Mouse (Mus musculus) urinary bladder, postnatal 10 days (tissue): ENCODE measurements around the gene Olfr934.

Experiments used
- DNase-seq: peaks from one replicate; pipeline ENCODE4 v3.0.0; 2022; ENCODE audit warnings: low spot score

The Olfr934 gene

DNA sequence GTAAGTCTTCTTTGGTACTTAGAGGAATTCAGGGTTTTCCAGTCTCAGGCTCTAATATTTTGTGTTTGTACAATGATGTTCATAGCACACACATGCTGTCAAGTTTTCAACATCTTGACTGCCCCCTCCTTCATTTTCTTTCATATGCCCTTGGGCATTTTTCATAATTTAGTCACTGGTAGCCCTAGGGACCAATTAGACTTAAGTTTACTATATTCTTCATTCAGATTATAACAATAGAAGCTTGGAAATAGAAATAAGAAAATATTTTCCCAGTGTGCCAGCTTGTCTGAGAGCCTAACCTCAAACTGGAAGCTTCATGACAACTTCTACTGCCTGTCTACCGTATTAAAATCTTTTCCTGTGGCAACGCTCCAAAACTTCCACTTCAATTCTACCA lies at the start of gene Olfr934:
Gene Olfr934 (minus strand): TSS at position 101 of the 400 bp plus-strand sequence.
- DNase-seq = no peak

DNA sequence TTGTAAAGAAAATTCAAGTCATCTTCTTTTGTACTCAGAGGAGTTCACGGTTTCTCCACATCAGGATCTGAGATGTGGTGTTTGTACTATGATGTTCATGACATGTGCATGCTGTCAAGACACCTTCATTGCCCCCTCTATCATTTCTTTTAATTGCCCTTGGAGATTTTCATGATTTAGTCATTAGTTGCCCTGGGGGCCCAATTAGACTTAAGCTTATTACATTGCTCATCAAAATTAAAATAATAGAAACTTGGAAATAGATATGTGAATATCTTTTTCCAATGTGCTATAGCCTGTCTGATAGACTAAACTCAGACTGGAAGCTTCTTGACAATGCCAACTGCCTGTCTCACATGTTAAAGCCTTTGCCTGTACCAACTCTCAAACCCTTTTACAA lies 35.2 kb upstream of the Olfr934 start, which contains the start of gene Olfr146:
Gene Olfr146 (minus strand): TSS at position 101 of the 400 bp plus-strand sequence.
- no peak for DNase-seq

DNA sequence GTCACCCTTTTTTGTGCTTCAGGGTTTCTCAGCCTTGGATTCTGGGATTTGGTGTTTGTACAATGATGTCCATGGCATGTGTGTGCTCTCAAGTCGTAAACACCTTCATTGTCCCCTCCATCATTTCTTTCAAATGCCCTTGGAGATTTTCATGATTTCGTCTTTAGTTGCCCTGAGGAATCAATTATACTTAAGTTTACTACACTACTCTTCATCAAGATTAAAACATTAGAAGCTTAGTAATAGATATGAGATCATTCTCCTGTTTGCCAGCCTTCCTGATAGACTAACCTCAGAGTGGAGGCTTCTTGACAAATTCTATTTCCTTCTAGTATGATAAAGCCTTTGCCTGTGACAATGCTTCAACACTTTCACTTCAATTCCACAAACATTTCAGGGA lies 11.5 kb upstream of the Olfr934 start, which contains the start of gene Olfr935:
Gene Olfr935 (minus strand): TSS at position 101 of the 400 bp plus-strand sequence.
- no peak for DNase-seq

DNA sequence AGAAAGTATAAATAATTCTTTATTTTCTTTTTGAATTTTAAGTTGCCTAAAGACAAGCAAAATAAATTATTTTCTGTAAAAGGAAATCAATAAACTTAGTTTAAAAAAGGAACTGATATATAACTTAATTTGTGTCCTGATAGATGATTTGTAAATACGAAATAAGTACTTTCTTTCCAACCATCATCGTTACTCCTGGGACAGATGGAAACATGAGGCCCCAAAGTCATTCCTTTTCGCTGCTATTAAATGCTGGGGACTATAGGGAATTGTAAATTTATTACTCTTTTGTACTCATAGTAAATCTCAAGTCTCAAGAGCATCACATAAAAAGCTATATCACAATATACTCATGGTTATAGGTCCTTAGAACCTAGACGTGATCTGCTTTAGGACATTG lies 16.1 kb downstream of the Olfr934 start, which contains the start of gene Olfr933:
Gene Olfr933 (plus strand): TSS at position 301 of the 400 bp plus-strand sequence.
- no peak for DNase-seq

DNA sequence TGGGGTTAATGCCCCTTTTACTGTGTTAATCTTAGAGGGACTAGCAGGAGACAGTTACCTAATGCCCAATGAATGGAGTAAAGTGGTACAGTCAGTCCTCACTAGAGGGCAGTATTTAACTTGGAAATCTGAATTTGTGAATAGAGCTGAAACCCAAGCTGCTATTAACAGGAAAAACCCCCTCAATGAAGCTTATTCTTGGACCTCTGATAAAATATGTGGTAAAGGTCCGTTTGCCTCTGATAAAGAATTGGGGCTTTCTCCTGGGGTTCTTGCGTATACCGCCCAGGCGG lies 34.0 kb downstream of the Olfr934 start:
- DNase-seq = no peak

DNA sequence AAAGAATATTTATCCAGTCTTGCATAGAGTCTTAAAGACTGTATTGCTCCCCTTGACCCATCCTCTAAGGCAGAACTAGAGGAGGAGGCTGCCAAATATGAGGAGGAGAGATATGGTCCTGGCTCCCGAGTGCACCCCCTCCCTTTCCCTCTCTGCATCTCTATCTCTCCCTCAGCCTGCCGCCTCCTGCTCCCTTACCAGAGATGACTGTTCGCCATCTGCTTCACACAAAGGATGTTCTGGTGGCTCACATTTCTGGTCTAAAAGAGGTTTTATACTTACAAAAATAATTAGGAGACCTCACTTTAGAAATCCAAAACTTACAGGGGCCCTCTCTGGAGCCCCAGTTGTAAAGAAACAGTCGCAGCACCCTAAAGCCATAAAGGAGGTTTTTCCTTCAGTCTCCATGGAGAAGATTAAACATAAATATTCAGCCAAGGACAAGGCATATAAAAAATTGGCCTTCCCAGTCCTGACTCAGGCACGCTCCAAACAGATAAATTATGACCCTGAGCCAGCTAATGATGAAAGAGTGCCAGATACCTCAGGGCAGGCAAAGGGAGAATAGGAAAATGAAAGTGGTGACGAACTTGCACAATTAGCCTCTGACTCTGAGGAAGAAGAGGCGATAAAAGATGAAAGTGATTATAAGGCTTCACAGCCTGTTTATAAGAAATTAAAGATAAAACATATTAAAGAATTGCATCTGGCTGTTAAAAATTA lies 34.6 kb downstream of the Olfr934 start:
- DNase-seq = no peak
